ENCODE assay signal across 8 mouse cellular contexts in the genomic region with DNA sequence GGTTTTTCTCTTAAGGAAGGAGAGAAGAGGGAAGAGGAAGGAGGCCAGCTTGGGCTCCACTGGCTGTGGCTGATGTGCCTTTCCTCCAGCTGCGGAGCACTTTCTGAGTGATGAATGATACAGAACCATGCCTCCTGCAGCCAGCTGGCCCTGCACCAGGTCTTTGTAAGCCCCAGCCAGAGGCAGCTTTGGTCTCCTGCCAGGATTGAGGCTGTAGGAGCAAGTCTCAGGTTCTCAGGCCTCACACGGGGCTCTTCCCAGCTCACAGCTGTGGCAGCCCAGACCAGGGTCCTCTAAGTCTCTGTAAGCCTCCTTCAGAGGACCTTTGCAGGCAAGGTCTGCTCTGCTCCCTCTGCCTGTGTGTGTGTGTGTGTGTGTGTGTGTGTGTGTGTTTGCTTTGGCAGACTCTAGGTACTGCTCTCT.
DNase-seq lines count a peak whose midpoint lies in the region; ATAC-seq lines count a peak whose summit lies in the region.

No protein-coding gene starts in this region.

- H3K9ac ChIP-seq in intestine, embryonic 15.5 days: no peak overlapping the region
- H3K9ac ChIP-seq in stomach, embryonic 14.5 days (replicated peaks; ENCODE audit: low read depth, low read length): no peak overlapping the region

- DNase-seq in adrenal gland, adult (ENCODE audit: inconsistent age in 2 of 2, low spot score in 1 of 2): peak; percentile 93 to 97
- peak; percentile 85 to 93 for DNase-seq in gastrocnemius, postnatal 4 days (ENCODE audit: low spot score in 2 of 2)
- DNase-seq in left cerebral cortex, postnatal 25 days (ENCODE audit: low spot score in 2 of 2): peak; percentile 32 to 72
- no peak for DNase-seq in embryo, embryonic 9.5 days (ENCODE audit: extremely low spot score)

- intact Hi-C loops in left cerebral cortex, postnatal 25 days (cut with DNase I): no loop called here

- 15% methylated on average over 2 of the region's 2 CpGs for WGBS in intestine, embryonic 15.5 days
- whole genome bisulfite sequencing in stomach, embryonic 14.5 days: 3% methylated on average over 2 of the region's 2 CpGs

- H3K27ac ChIP-seq in intestine, embryonic 15.5 days: peak overlapping the region; percentile 73
- H3K27ac ChIP-seq in stomach, embryonic 14.5 days (ENCODE audit: low read length): peak overlapping the region; percentile 83

- no peak overlapping the region for H3K4me2 ChIP-seq in intestine, embryonic 15.5 days (replicated peaks)
- H3K4me2 ChIP-seq in stomach, embryonic 14.5 days (replicated peaks; ENCODE audit: low read depth, low read length): no peak overlapping the region

- no peaks in the 10 kb centered on the region for H3K27me3 ChIP-seq in intestine, embryonic 15.5 days (replicated peaks)
- no peaks in the 10 kb centered on the region for H3K27me3 ChIP-seq in stomach, embryonic 14.5 days (ENCODE audit: control insufficient read depth, insufficient read depth, low read length)

- H3K9me3 ChIP-seq in intestine, embryonic 15.5 days: no peaks in the 10 kb centered on the region
- no peaks in the 10 kb centered on the region for H3K9me3 ChIP-seq in stomach, embryonic 14.5 days (ENCODE audit: control insufficient read depth, low read depth, low read length)

- H3K4me1 ChIP-seq in intestine, embryonic 15.5 days (replicated peaks): peaks cover 25% of the 10 kb centered on the region
- H3K4me1 ChIP-seq in stomach, embryonic 14.5 days (ENCODE audit: control insufficient read depth, insufficient read depth, low read length): peaks cover 22% of the 10 kb centered on the region

- ATAC-seq in common myeloid progenitor, adult 5-6 weeks (replicated peaks; ENCODE audit: low read depth, poor library complexity, severe bottlenecking): peak; percentile 62
- ATAC-seq in intestine, embryonic 15.5 days: peak; percentile 71
- peak; percentile 63 for ATAC-seq in megakaryocyte progenitor cell, adult 5-6 weeks (replicated peaks; ENCODE audit: poor library complexity)
- peak; percentile 90 for ATAC-seq in stomach, embryonic 14.5 days (ENCODE audit: insufficient number of reproducible peaks, insufficient read depth, low FRiP score, low read depth)

- H3K36me3 ChIP-seq in intestine, embryonic 15.5 days: no peaks in the 10 kb centered on the region
- no peaks in the 10 kb centered on the region for H3K36me3 ChIP-seq in stomach, embryonic 14.5 days (ENCODE audit: control insufficient read depth, insufficient read depth, low read length)

- H3K4me3 ChIP-seq in intestine, embryonic 15.5 days (replicated peaks): no peak overlapping the region
- no peak overlapping the region for H3K4me3 ChIP-seq in stomach, embryonic 14.5 days (ENCODE audit: low read depth, low read length)
